Mouse (Mus musculus) C2C12 (cell line): Measurements from ENCODE around the gene Pros1. TPM values are rescaled to one million over a fixed set of nuclear protein-coding genes. Genes with fewer than 3 reads are reported as not detected.

ENCODE experiments used
- H3K27me3 ChIP-seq: one replicate; pipeline ENCODE4 v1.6.1; 2011; ENCODE audit not compliant: control insufficient read depth, insufficient read depth, insufficient read length
- H3K36me3 ChIP-seq: one replicate; pipeline ENCODE4 v1.6.1; 2011; ENCODE audit not compliant: control insufficient read depth, insufficient read depth
- H3K4me3 ChIP-seq: one replicate; pipeline ENCODE4 v1.5.1; 2011; ENCODE audit warnings: mild to moderate bottlenecking, control low read depth; ENCODE audit not compliant: poor library complexity, insufficient read depth, severe bottlenecking
- H3K79me2 ChIP-seq: one replicate; pipeline ENCODE4 v1.6.1; 2011; ENCODE audit not compliant: control insufficient read depth, insufficient read depth
- H3K79me3 ChIP-seq: one replicate; pipeline ENCODE4 v1.6.1; 2011; ENCODE audit warnings: low read depth, control low read depth
- H3ac ChIP-seq: one replicate; pipeline ENCODE3; 2011; ENCODE audit warnings: low read depth; ENCODE audit not compliant: control insufficient read depth, insufficient read length
- CEBPB ChIP-seq: IDR thresholded peaks from one replicate; pipeline ENCODE4 v1.6.1; 2011; ENCODE audit warnings: low read depth, mild to moderate bottlenecking, control low read depth, moderate library complexity
- CTCF ChIP-seq: IDR thresholded peaks from one replicate; pipeline ENCODE4 v1.5.1; 2011; ENCODE audit not compliant: control insufficient read depth, insufficient read depth, insufficient read length
- FOSL1 ChIP-seq: IDR thresholded peaks from one replicate; pipeline ENCODE4 v1.8.0; 2011; ENCODE audit warnings: mild to moderate bottlenecking, low read length; ENCODE audit not compliant: poor library complexity, insufficient read depth, severe bottlenecking
- MAX ChIP-seq: IDR thresholded peaks from one replicate; pipeline ENCODE4 v1.6.1; 2011; ENCODE audit warnings: mild to moderate bottlenecking, control low read depth
- MYOD1 ChIP-seq: IDR thresholded peaks from one replicate; pipeline ENCODE4 v1.6.1; 2011; ENCODE audit warnings: low read depth; ENCODE audit not compliant: control insufficient read depth, insufficient read length
- MYOG ChIP-seq: IDR thresholded peaks from one replicate; pipeline ENCODE4 v1.6.1; 2011; ENCODE audit not compliant: control insufficient read depth, insufficient read length; ENCODE audit errors: extremely low read depth
- USF1 ChIP-seq: IDR thresholded peaks from one replicate; pipeline ENCODE4 v1.6.1; 2011; ENCODE audit warnings: low read depth, mild to moderate bottlenecking, control low read depth, moderate library complexity
- polyA plus RNA-seq: library from polyadenylated mRNA; unstranded; fragments of >200 nt; fragmentation: generic; extraction: Trizol; gene quantifications from one replicate; pipeline ENCODE4 v1.2.1, GENCODE M21; 2012; ENCODE audit warnings: missing spikeins

Pros1 gene
- polyA plus RNA-seq, 1 experiment, result 6.6 TPM

- Histone ChIP-seq H3K4me3 (no peak overlapping the region), H3K36me3 (no peaks in the 10 kb centered on the region), H3K79me3 (no peaks in the 10 kb centered on the region), H3K79me2 (no peaks in the 10 kb centered on the region), H3ac (no peak overlapping the region), H3K27me3 (no peaks in the 10 kb centered on the region)
- TF ChIP-seq CTCF, result no peak
- TF ChIP-seq FOSL1, result no peak
- no peak for TF ChIP-seq CEBPB
- no peak for TF ChIP-seq USF1
- no peak for TF ChIP-seq MAX
- TF ChIP-seq MYOG, result no peak
- no peak for TF ChIP-seq MYOD1
Observed at GRCm38 (mm10) chr16:62931341-62931740, 77.2 kb downstream of the Pros1 start.

- no peak overlapping the region for H3K4me3 ChIP-seq
- H3K79me3 ChIP-seq, result no peaks in the 10 kb centered on the region
- H3ac ChIP-seq, result no peak overlapping the region
- no peaks in the 10 kb centered on the region for H3K27me3 ChIP-seq
- H3K79me2 ChIP-seq, result no peaks in the 10 kb centered on the region
- no peaks in the 10 kb centered on the region for H3K36me3 ChIP-seq
- TF ChIP-seq FOSL1, result no peak
- TF ChIP-seq MAX, result no peak
- TF ChIP-seq USF1, result no peak
- TF ChIP-seq CEBPB, result no peak
- TF ChIP-seq MYOG, result no peak
- no peak for TF ChIP-seq CTCF
- TF ChIP-seq MYOD1, result no peak
Observed at GRCm38 (mm10) chr16:62936316-62936715, 82.2 kb downstream of the Pros1 start.

- H3ac ChIP-seq, result peak overlapping the region; percentile 13
- TF ChIP-seq MYOD1, result no peak
- TF ChIP-seq CTCF, result peak; percentile 49
- no peaks in the 10 kb centered on the region for H3K36me3 ChIP-seq
- H3K4me3 ChIP-seq, result no peak overlapping the region
- H3K79me3 ChIP-seq, result no peaks in the 10 kb centered on the region
- no peaks in the 10 kb centered on the region for H3K27me3 ChIP-seq
- H3K79me2 ChIP-seq, result no peaks in the 10 kb centered on the region
Observed at GRCm38 (mm10) chr16:62940388-62941003, 86.4 kb downstream of the Pros1 start.

- no peak for TF ChIP-seq MYOG
- H3K79me2 ChIP-seq, result no peaks in the 10 kb centered on the region
- H3ac ChIP-seq, result no peak overlapping the region
- no peak overlapping the region for H3K4me3 ChIP-seq
- no peaks in the 10 kb centered on the region for H3K27me3 ChIP-seq
- no peaks in the 10 kb centered on the region for H3K79me3 ChIP-seq
- no peaks in the 10 kb centered on the region for H3K36me3 ChIP-seq
Observed at GRCm38 (mm10) chr16:62941763-62942162, 87.7 kb downstream of the Pros1 start.

- no peaks in the 10 kb centered on the region for H3K79me3 ChIP-seq
Observed at GRCm38 (mm10) chr16:62942418-62943410, 88.6 kb downstream of the Pros1 start.

GRCm38 (mm10) chr16:62958485-62958884, 104.4 kb downstream of the Pros1 start:
- no peaks in the 10 kb centered on the region for H3K79me3 ChIP-seq
- H3K36me3 ChIP-seq, result no peaks in the 10 kb centered on the region
- H3K4me3 ChIP-seq, result no peak overlapping the region
- H3ac ChIP-seq, result no peak overlapping the region
- no peak for TF ChIP-seq USF1
- TF ChIP-seq CEBPB, result no peak
- no peak for TF ChIP-seq CTCF
- no peak for TF ChIP-seq FOSL1
- TF ChIP-seq MAX, result no peak
- TF ChIP-seq MYOD1, result no peak
- no peak for TF ChIP-seq MYOG
- no peaks in the 10 kb centered on the region for H3K27me3 ChIP-seq
- H3K79me2 ChIP-seq, result no peaks in the 10 kb centered on the region

More at GRCm38 (mm10) chr16:62942418-62943410, 88.6 kb downstream of the Pros1 start:
- H3K79me2 ChIP-seq, result no peaks in the 10 kb centered on the region
- H3K27me3 ChIP-seq, result no peaks in the 10 kb centered on the region
- H3ac ChIP-seq, result no peak overlapping the region
- no peaks in the 10 kb centered on the region for H3K36me3 ChIP-seq
- TF ChIP-seq USF1 (no peak), MAX (no peak)
- no peak overlapping the region for H3K4me3 ChIP-seq
